Mouse (Mus musculus) hematopoietic multipotent progenitor cell, adult 10-12 weeks (in vitro differentiated cells): Measurements from ENCODE around the gene Vmn2r19. TPM values are rescaled to one million over a fixed set of nuclear protein-coding genes. Genes with fewer than 3 reads are reported as not detected.

Experiments used
- polyA plus RNA-seq: library from polyadenylated mRNA; stranded (reverse); fragments of >175 nt; gene quantifications from 2 replicates; pipeline ENCODE4 v1.2.3, GENCODE M21; 2012; ENCODE audit warnings: low replicate concordance

Gene Vmn2r19
- not detected in 2 replicates for polyA plus RNA-seq

GRCm38 (mm10) chr6:123308033-123308432, at the start of gene Vmn2r19:
TSS of gene Vmn2r19 (plus strand) at chr6:123308333.

DNA sequence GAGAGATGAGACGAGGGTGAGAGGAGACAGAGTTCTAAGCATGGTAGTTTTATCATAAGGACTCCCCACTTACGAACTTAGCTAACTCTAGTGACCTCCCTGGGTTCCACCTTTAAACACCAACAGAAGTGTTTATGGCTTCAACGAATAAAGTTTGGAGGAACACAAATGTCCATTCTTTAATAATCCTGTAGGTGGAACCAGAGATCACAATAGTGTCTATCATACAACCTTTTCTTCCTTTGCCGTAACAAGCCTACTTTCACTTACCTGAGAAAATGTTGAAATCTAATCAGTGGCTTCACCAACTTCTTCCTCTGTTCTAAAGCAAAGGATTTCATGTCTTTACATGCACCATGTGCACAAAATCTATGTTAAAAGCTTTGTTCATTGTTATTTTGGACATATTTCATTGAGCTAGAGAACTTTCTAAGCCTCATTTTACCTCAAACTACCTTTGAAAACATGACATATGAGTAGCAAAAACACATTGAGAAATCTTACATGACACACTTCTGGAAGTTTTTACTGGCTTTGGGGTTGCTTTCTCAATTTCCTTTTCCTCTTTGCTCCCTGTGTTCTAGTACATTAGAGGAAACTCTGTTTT, 46.5 kb upstream of the Vmn2r19 start, which contains the start of gene Clec4d:
Gene Clec4d, plus strand, starts transcription at position 557 of the 607 bp plus-strand sequence.

GRCm38 (mm10) chr6:123289753-123290152, 18.4 kb upstream of the Vmn2r19 start, which contains the start of gene Clec4e:
TSS of gene Clec4e (minus strand) at chr6:123289870.

Other genes starting within 250 kb of the Vmn2r19 start
- 15.8 and 16.7 TPM in 2 replicates for gene Clec4a2, start 201.9 kb upstream of the Vmn2r19 start, polyA plus RNA-seq
- not detected in 2 replicates for gene Clec4b2, start 135.4 kb upstream of the Vmn2r19 start, polyA plus RNA-seq
- 2.1 and 8.8 TPM in 2 replicates for gene Clec4n, start 78.5 kb upstream of the Vmn2r19 start, polyA plus RNA-seq
- gene Clec4d, start 46.2 kb upstream of the Vmn2r19 start, polyA plus RNA-seq = 0.77 and 0.84 TPM in 2 replicates
- 0.35 and 0.78 TPM in 2 replicates for gene Clec4e, start 18.5 kb upstream of the Vmn2r19 start, polyA plus RNA-seq
- gene Vmn2r20, start 109.8 kb downstream of the Vmn2r19 start, polyA plus RNA-seq = not detected in 2 replicates
- gene Vmn2r21, start 225.1 kb downstream of the Vmn2r19 start, polyA plus RNA-seq = 0.05 TPM in 1 of 2 replicates, not detected in the other